Mouse (Mus musculus) lung, postnatal 0 days (tissue): ENCODE data around the gene Mta1. TPM values are rescaled to one million over a fixed set of nuclear protein-coding genes. Genes with fewer than 3 reads are reported as not detected.

ENCODE experiments used
- ATAC-seq: fragments of 200-750 bp; cut with Nextera tagmentation; 2 replicates; pipeline ENCODE4 v1.8.0; 2017; ENCODE audit warnings: moderate library complexity
- DNase-seq: peaks from one replicate; pipeline ENCODE4 v3.0.0-alpha.2; 2016; ENCODE audit warnings: low spot score
- H3K27ac ChIP-seq: fragments of 300-500 bp; sonication (generic); 2 replicates; pipeline ENCODE4 v1.5.1; 2014; ENCODE audit warnings: antibody characterized with exemption, mild to moderate bottlenecking, low read length, mixed read lengths
- H3K27me3 ChIP-seq: fragments of 300-500 bp; sonication (generic); replicated peaks from 2 replicates; pipeline ENCODE4 v1.6.1; 2014; ENCODE audit warnings: low read length, mixed read lengths; ENCODE audit not compliant: insufficient read depth
- H3K36me3 ChIP-seq: fragments of 300-500 bp; sonication (generic); 2 replicates; pipeline ENCODE4 v1.6.1; 2014; ENCODE audit warnings: low read length, mixed read lengths; ENCODE audit not compliant: insufficient read depth
- H3K4me1 ChIP-seq: fragments of 300-500 bp; sonication (generic); 2 replicates; pipeline ENCODE4 v1.6.1; 2014; ENCODE audit warnings: antibody characterized with exemption, low read depth, low read length, mixed read lengths; ENCODE audit not compliant: insufficient read depth
- H3K4me2 ChIP-seq: fragments of 300-500 bp; sonication (generic); replicated peaks from 2 replicates; pipeline ENCODE4 v1.6.1; 2014; ENCODE audit warnings: low read depth, mild to moderate bottlenecking, low read length, moderate library complexity, mixed read lengths
- H3K4me3 ChIP-seq: fragments of 300-500 bp; sonication (generic); 2 replicates; pipeline ENCODE4 v1.5.1; 2014; ENCODE audit warnings: low read depth, low read length
- H3K9ac ChIP-seq: fragments of 300-500 bp; sonication (generic); replicated peaks from 2 replicates; pipeline ENCODE4 v1.6.1; 2014; ENCODE audit warnings: low read depth, mild to moderate bottlenecking
- H3K9me3 ChIP-seq: fragments of 300-500 bp; sonication (generic); 2 replicates; pipeline ENCODE4 v1.6.1; 2016; ENCODE audit warnings: low read length, mixed read lengths
- CTCF ChIP-seq: IDR thresholded peaks from 2 replicates; pipeline ENCODE4 v1.5.1; 2016; ENCODE audit warnings: antibody characterized with exemption, mild to moderate bottlenecking
- EP300 ChIP-seq: IDR thresholded peaks from 2 replicates; pipeline ENCODE4 v1.6.1; 2016; ENCODE audit warnings: antibody characterized with exemption, mild to moderate bottlenecking, control low read depth
- WGBS: fragments of 180-500 bp; shearing (Covaris S2); extraction: QIAGEN DNeasy Blood & Tissue Kit; methylation state at CpG from one replicate; pipeline ENCODE4 v1.1.7; 2014; 5-methylcytosine and 5-hydroxymethylcytosine counted together
- polyA plus RNA-seq: library from polyadenylated mRNA; unstranded; fragments of >200 nt; fragmentation: Nextera tagmentation; extraction: Ambion mirVana; gene quantifications from 2 replicates; pipeline ENCODE4 v1.2.1, GENCODE M21; 2015

Gene Mta1
- polyA plus RNA-seq, 1 experiment from 2014 or later, result 12.2 TPM

- Histone ChIP-seq H3K9ac (no peak overlapping the region), H3K27me3 (no peaks in the 10 kb centered on the region), H3K4me2 (no peak overlapping the region), H3K4me3 (no peak overlapping the region), H3K9me3 (no peaks in the 10 kb centered on the region), H3K36me3 (peaks cover 15% of the 10 kb centered on the region; the same call in 1 of the 2 replicates), H3K27ac (no peak overlapping the region), H3K4me1 (peaks cover 29% of the 10 kb centered on the region)
- ATAC-seq (no peak), DNase-seq (no peak)
- TF ChIP-seq CTCF, result peak; percentile 41
- no peak for TF ChIP-seq EP300
- 71% methylated on average over 17 of the region's 17 CpGs for WGBS
Observed at GRCm38 (mm10) chr12:113136492-113137020, 38.5 kb downstream of the Mta1 start.

GRCm38 (mm10) chr12:113137260-113138213 lies 39.5 kb downstream of the Mta1 start:
- ATAC-seq (no peak), DNase-seq (no peak)
- H3K4me2 ChIP-seq, result no peak overlapping the region
- H3K4me1 ChIP-seq, result peaks cover 27% of the 10 kb centered on the region
- TF ChIP-seq EP300, result no peak
- no peak for TF ChIP-seq CTCF
- no peaks in the 10 kb centered on the region for H3K27me3 ChIP-seq
- peak overlapping the region; percentile 97 for H3K27ac ChIP-seq
- WGBS, result 72% methylated on average over 18 of the region's 18 CpGs
- no peak overlapping the region for H3K9ac ChIP-seq
- H3K36me3 ChIP-seq, result peaks cover 15% of the 10 kb centered on the region; the same call in 1 of the 2 replicates
- no peaks in the 10 kb centered on the region for H3K9me3 ChIP-seq
- H3K4me3 ChIP-seq, result no peak overlapping the region

- Histone ChIP-seq H3K4me3 (no peak overlapping the region), H3K36me3 (peaks cover 15% of the 10 kb centered on the region; the same call in 1 of the 2 replicates), H3K9ac (no peak overlapping the region), H3K27me3 (no peaks in the 10 kb centered on the region), H3K4me1 (peaks cover 27% of the 10 kb centered on the region), H3K4me2 (no peak overlapping the region), H3K27ac (peak overlapping the region; percentile 97), H3K9me3 (no peaks in the 10 kb centered on the region)
- DNase-seq, result no peak
- TF ChIP-seq EP300, result no peak
- no peak for TF ChIP-seq CTCF
- ATAC-seq, result no peak
- WGBS, result 66% methylated on average over 6 of the region's 6 CpGs
Observed at GRCm38 (mm10) chr12:113138291-113138690, 40.2 kb downstream of the Mta1 start.

GRCm38 (mm10) chr12:113138901-113139864 lies 41.1 kb downstream of the Mta1 start:
- peak; percentile 18 for ATAC-seq
- Histone ChIP-seq H3K9me3 (no peaks in the 10 kb centered on the region), H3K4me3 (peak overlapping the region; percentile 72; the same call in 1 of the 2 replicates), H3K4me1 (peaks cover 29% of the 10 kb centered on the region), H3K9ac (no peak overlapping the region), H3K27me3 (no peaks in the 10 kb centered on the region), H3K4me2 (peak overlapping the region; percentile 69), H3K36me3 (peaks cover 16% of the 10 kb centered on the region), H3K27ac (peak overlapping the region; percentile 97)
- DNase-seq, result peak; percentile 89
- TF ChIP-seq CTCF (peak; percentile 10; the same call in 1 of the 2 replicates), EP300 (no peak; the same call in 1 of the 2 replicates)
- 32% methylated on average over 11 of the region's 11 CpGs for WGBS

- Histone ChIP-seq H3K27me3 (no peaks in the 10 kb centered on the region), H3K36me3 (peaks cover 19% of the 10 kb centered on the region), H3K4me3 (peak within 1 kb of the TSS; percentile 72), H3K4me1 (peaks cover 29% of the 10 kb centered on the region), H3K4me2 (peak within 1 kb of the TSS; percentile 69), H3K9me3 (no peaks in the 10 kb centered on the region), H3K27ac (peak within 1 kb of the TSS; percentile 97), H3K9ac (peak within 1 kb of the TSS; percentile 77)
- peak; percentile 99 for DNase-seq
- TF ChIP-seq CTCF (peak; percentile 54), EP300 (peak; percentile 64)
- 2% methylated on average over 66 of the region's 68 CpGs for WGBS
- peak; percentile 82 for ATAC-seq
Observed at GRCm38 (mm10) chr12:113139908-113140615, 42.0 kb downstream of the Mta1 start, which contains the start of gene Crip2. Gene Crip2, plus strand, starts transcription at chr12:113140236.
